Mouse (Mus musculus) heart, embryonic 12.5 days (tissue): ENCODE results near the gene Mvp. TPM values are rescaled to one million over a fixed set of nuclear protein-coding genes. Genes with fewer than 3 reads are reported as not detected.
A peak's percentile ranks its signal among the peaks of the same experiment; 100 is the strongest.

Experiments used
- ATAC-seq: fragments of 200-750 bp; cut with Nextera tagmentation; 2 replicates; pipeline ENCODE4 v1.8.0; 2017; ENCODE audit warnings: moderate TSS enrichment, moderate library complexity; ENCODE audit not compliant: insufficient number of reproducible peaks, low FRiP score
- H3K27ac ChIP-seq: fragments of 300-500 bp; sonication (generic); 2 replicates; pipeline ENCODE4 v1.5.1; 2016; ENCODE audit warnings: mild to moderate bottlenecking, moderate library complexity; ENCODE audit not compliant: poor library complexity, severe bottlenecking
- H3K27me3 ChIP-seq: fragments of 300-500 bp; sonication (generic); replicated peaks from 2 replicates; pipeline ENCODE4 v1.6.1; 2016; ENCODE audit warnings: mild to moderate bottlenecking, moderate library complexity
- H3K36me3 ChIP-seq: fragments of 300-500 bp; sonication (generic); 2 replicates; pipeline ENCODE4 v1.6.1; 2016; ENCODE audit warnings: mild to moderate bottlenecking, moderate library complexity
- H3K4me1 ChIP-seq: fragments of 300-500 bp; sonication (generic); replicated peaks from 2 replicates; pipeline ENCODE4 v1.6.1; 2016; ENCODE audit warnings: mild to moderate bottlenecking
- H3K4me2 ChIP-seq: fragments of 300-500 bp; sonication (generic); 2 replicates; pipeline ENCODE4 v1.6.1; 2016; ENCODE audit warnings: mild to moderate bottlenecking, moderate library complexity
- H3K4me3 ChIP-seq: fragments of 300-500 bp; sonication (generic); 2 replicates; pipeline ENCODE4 v1.5.1; 2016; ENCODE audit warnings: mild to moderate bottlenecking
- H3K9ac ChIP-seq: fragments of 300-500 bp; sonication (generic); 2 replicates; pipeline ENCODE4 v1.6.1; 2016; ENCODE audit warnings: mild to moderate bottlenecking, moderate library complexity
- H3K9me3 ChIP-seq: fragments of 300-500 bp; sonication (generic); replicated peaks from 2 replicates; pipeline ENCODE4 v1.6.1; 2016; ENCODE audit warnings: mild to moderate bottlenecking, moderate library complexity
- WGBS: fragments of 180-500 bp; shearing (Covaris S2); methylation state at CpG from one replicate; pipeline ENCODE4 v1.1.7; 2016; 5-methylcytosine and 5-hydroxymethylcytosine counted together
- polyA plus RNA-seq: library from polyadenylated mRNA; unstranded; fragments of >200 nt; fragmentation: Nextera tagmentation; extraction: Ambion mirVana; gene quantifications from 2 replicates; pipeline ENCODE4 v1.2.1, GENCODE M21; 2016

The Mvp gene
- polyA plus RNA-seq, 1 experiment from 2014 or later, result 12.0 TPM

GRCm38 (mm10) chr7:126963548-126964286, 50.7 kb downstream of the Mvp start:
- no peaks in the 10 kb centered on the region for H3K9me3 ChIP-seq
- H3K27ac ChIP-seq, result no peak overlapping the region
- no peak overlapping the region for H3K4me3 ChIP-seq
- H3K36me3 ChIP-seq, result no peaks in the 10 kb centered on the region
- no peaks in the 10 kb centered on the region for H3K4me1 ChIP-seq
- 23% methylated on average over 19 of the region's 19 CpGs for WGBS
- H3K27me3 ChIP-seq, result peaks cover 36% of the 10 kb centered on the region
- ATAC-seq, result no peak
- H3K4me2 ChIP-seq, result 0 out of 2 replicates have a peak overlapping the region, but pooled peaks have one; percentile 19
- 0 out of 2 replicates have a peak overlapping the region, but pooled peaks have one; percentile 13 for H3K9ac ChIP-seq

- H3K9ac ChIP-seq, result no peak overlapping the region
- WGBS, result 82% methylated on average over 4 of the region's 4 CpGs
- H3K4me1 ChIP-seq, result no peaks in the 10 kb centered on the region
Measured at GRCm38 (mm10) chr7:126961965-126962364, 52.5 kb downstream of the Mvp start.

GRCm38 (mm10) chr7:126961095-126961494, 53.3 kb downstream of the Mvp start:
- no peaks in the 10 kb centered on the region for H3K9me3 ChIP-seq
- H3K36me3 ChIP-seq, result no peaks in the 10 kb centered on the region
- H3K4me1 ChIP-seq, result no peaks in the 10 kb centered on the region
- peaks cover 45% of the 10 kb centered on the region for H3K27me3 ChIP-seq
- H3K27ac ChIP-seq, result no peak overlapping the region
- no peak overlapping the region for H3K4me2 ChIP-seq
- H3K9ac ChIP-seq, result no peak overlapping the region
- no peak for ATAC-seq
- no peak overlapping the region for H3K4me3 ChIP-seq
- 79% methylated on average over 5 of the region's 5 CpGs for WGBS

More at GRCm38 (mm10) chr7:126961965-126962364, 52.5 kb downstream of the Mvp start:
- peaks cover 41% of the 10 kb centered on the region for H3K27me3 ChIP-seq
- no peaks in the 10 kb centered on the region for H3K9me3 ChIP-seq
- no peak for ATAC-seq
- H3K4me2 ChIP-seq, result no peak overlapping the region
- no peaks in the 10 kb centered on the region for H3K36me3 ChIP-seq
- no peak overlapping the region for H3K4me3 ChIP-seq
- H3K27ac ChIP-seq, result no peak overlapping the region

DNA sequence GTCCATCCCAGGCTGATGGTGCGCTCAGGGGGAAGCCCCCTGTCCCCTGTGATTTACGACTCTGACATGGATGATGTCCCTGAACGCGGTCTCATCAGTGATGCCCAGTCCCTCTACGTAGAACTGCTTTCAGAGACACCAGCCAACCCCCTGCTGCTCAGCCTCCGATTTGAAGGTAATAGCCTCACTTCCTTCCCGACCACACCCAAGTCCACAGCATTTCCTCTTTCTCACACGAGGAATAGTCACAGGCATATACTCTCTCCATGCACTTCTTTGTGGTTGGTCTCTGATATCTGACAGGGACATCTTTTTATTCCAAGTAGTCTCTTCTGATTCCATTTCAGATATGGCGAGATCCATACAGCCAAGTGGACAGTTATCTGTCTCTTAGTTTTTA, 54.6 kb downstream of the Mvp start:
- H3K9me3 ChIP-seq, result no peaks in the 10 kb centered on the region
- H3K4me2 ChIP-seq, result no peak overlapping the region
- H3K4me1 ChIP-seq, result no peaks in the 10 kb centered on the region
- H3K36me3 ChIP-seq, result no peaks in the 10 kb centered on the region
- 60% methylated on average over 9 of the region's 9 CpGs for WGBS
- H3K27me3 ChIP-seq, result peaks cover 49% of the 10 kb centered on the region
- ATAC-seq, result no peak
- H3K27ac ChIP-seq, result no peak overlapping the region
- H3K4me3 ChIP-seq, result no peak overlapping the region
- H3K9ac ChIP-seq, result no peak overlapping the region

- Histone ChIP-seq H3K9ac (no peak overlapping the region), H3K4me1 (peaks cover 5% of the 10 kb centered on the region), H3K36me3 (no peaks in the 10 kb centered on the region), H3K9me3 (no peaks in the 10 kb centered on the region), H3K27ac (no peak overlapping the region), H3K4me2 (no peak overlapping the region), H3K4me3 (no peak overlapping the region), H3K27me3 (peaks cover 55% of the 10 kb centered on the region)
- 53% methylated on average over 3 of the region's 3 CpGs for WGBS
- ATAC-seq, result no peak
Measured at GRCm38 (mm10) chr7:126955125-126955524, 59.3 kb downstream of the Mvp start.

DNA sequence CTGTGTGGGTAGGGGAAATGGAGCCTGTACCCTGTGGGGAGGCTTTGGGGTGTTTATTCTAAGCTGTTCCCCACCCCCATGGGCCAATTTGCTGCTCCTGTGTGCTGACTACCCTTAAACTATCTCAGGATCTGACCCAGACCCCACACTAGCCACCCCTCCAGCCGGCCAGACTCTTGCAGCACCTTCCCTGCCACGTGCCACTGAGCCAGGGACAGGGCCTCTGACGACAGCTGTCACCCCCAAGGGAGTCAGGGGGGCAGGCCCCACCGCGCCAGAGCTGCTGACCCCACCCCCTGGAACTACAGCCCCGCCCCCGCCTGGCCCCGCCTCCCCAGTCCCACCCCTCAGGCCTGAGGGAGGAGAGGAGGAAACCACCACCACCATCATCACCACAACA, 61.8 kb downstream of the Mvp start:
- Histone ChIP-seq H3K4me1 (peaks cover 14% of the 10 kb centered on the region), H3K27me3 (peaks cover 65% of the 10 kb centered on the region), H3K4me3 (no peak overlapping the region), H3K4me2 (no peak overlapping the region), H3K27ac (no peak overlapping the region), H3K36me3 (no peaks in the 10 kb centered on the region), H3K9ac (no peak overlapping the region), H3K9me3 (no peaks in the 10 kb centered on the region)
- no peak for ATAC-seq
- 0% methylated on average over 8 of the region's 8 CpGs for WGBS

- no peaks in the 10 kb centered on the region for H3K9me3 ChIP-seq
- no peak overlapping the region for H3K27ac ChIP-seq
- H3K4me1 ChIP-seq, result peaks cover 14% of the 10 kb centered on the region
- no peak overlapping the region for H3K4me3 ChIP-seq
- H3K36me3 ChIP-seq, result no peaks in the 10 kb centered on the region
- no peak for ATAC-seq
- no peak overlapping the region for H3K9ac ChIP-seq
- WGBS, result 15% methylated on average over 4 of the region's 4 CpGs
- no peak overlapping the region for H3K4me2 ChIP-seq
- peaks cover 63% of the 10 kb centered on the region for H3K27me3 ChIP-seq
Measured at GRCm38 (mm10) chr7:126951741-126952140, 62.7 kb downstream of the Mvp start.

DNA sequence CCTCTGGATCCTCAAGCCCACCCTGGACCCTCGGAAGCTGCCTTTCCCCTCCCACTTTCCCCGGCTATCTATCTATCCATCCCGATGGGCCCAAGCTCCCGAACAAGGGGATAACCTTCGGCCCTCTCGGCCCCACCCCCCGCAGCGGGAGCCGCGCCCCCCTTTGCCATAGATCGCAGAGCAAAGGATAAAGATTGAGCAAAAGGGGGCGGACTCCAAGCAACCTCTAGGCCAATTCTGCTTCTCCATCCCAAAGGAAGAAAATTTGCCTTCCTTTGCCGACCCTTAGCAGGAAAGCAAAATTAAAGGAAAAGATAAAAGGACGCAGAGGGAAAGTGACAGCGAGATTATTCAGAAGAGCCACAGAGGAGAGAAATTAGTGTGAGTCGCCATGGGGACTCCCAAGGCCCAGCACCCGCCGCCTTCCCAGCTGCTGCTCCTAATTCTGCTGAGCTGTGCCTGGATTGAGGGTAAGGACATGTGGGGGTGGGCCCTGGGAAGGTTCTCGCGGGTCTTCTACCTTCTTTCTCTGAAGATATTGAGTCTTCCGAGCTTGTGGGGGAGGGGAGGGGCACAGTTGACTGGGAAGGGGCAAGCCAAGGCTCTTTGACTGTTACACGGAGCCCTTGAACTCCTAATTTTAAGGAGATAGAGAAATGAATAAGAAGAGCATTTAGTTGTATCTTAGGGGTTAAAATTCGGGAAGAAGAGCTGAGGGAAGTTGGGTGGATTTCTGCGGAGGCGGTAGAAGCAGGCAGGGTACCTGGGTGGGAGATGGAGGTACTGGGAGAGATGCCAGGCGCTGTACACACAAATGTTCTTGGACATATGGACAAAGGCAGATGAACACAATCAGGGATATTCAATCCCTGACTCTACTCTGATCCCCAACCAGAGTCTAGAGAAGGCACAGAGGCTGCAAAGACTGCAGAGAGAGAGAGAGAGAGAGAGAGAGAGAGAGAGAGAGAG, 63.5 kb downstream of the Mvp start:
- Histone ChIP-seq H3K36me3 (no peaks in the 10 kb centered on the region; the same call in 1 of the 2 replicates), H3K4me2 (peak overlapping the region; percentile 99; the same call in 1 of the 2 replicates), H3K4me3 (0 out of 2 replicates have a peak overlapping the region, but pooled peaks have one; percentile 9), H3K9ac (no peak overlapping the region), H3K27ac (no peak overlapping the region), H3K9me3 (no peaks in the 10 kb centered on the region), H3K4me1 (peaks cover 14% of the 10 kb centered on the region), H3K27me3 (peaks cover 62% of the 10 kb centered on the region)
- 5% methylated on average over 26 of the region's 26 CpGs for WGBS
- ATAC-seq, result no peak

DNA sequence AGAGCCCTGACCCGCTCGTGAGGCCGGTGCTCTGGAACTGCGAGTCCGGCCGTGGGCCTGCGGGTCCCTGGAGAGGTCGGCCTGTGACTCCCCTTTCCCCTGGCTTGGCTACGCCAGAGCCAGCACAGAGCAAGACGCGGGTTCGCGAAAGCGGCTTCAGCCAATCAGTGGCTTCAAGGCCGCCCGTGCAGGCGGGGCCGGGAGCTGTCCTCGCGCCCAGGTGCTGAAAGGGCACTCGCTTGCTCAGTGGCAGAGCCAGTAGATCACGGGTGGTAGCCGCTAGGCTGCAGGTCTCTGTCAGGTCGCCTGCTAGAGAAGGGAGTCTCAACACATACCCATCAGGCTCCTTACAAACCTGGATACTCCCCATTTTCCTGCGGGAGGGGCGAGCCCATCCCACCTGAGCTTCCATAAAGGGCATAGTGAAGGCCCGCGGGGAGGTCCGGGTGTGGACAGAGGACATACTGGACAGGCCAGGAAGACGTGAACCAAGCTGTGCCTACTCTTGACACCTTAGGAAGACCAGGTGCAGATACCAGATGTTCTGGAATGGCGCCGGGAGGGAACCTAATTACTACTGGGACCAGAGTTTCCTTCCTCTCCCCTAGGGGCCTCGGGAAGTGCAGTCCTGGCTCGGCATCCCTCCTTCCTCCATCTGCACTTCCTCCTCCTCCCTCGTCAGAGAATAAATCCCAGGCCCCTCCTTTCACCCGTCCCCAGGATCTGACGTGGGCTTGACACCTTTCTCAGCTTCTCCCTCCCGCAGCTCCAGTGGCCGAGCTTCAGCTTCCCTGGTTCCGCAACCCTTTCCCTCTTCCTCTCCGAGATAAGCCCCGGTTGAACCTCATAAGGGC, 64.4 kb downstream of the Mvp start, which contains the start of gene Sez6l2:
Gene Sez6l2, plus strand, starts transcription at position 771 of the 854 bp plus-strand sequence.
- Histone ChIP-seq H3K27ac (no peak within 1 kb of the TSS), H3K9me3 (no peaks in the 10 kb centered on the region), H3K4me1 (peaks cover 14% of the 10 kb centered on the region), H3K4me3 (peak within 1 kb of the TSS; percentile 48), H3K9ac (peak within 1 kb of the TSS; percentile 48), H3K36me3 (peaks cover 3% of the 10 kb centered on the region), H3K4me2 (peak within 1 kb of the TSS; percentile 99), H3K27me3 (peaks cover 58% of the 10 kb centered on the region)
- ATAC-seq, result peak; percentile 85
- 1% methylated on average over 42 of the region's 42 CpGs for WGBS

DNA sequence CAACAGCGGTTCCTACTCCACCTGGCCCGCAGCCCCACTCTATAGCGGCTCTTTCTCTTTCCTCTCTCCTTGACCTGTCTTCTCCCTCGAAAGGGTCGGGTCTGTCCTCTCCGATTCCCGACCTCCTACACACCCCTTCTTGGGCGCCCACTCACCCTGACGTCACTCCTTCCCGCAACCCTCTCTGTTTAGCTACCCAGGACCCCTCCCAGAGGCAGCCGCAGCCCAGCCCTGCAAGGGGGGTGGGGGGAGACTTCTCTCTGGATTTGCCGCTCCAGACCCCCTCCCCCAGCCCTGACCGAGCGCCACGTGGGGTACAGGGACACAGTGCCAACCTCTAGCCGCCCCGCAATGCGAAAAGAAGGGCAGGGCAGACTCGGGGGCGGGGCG, 65.0 kb downstream of the Mvp start, which contains the start of gene Asphd1:
Gene Asphd1, minus strand, starts transcription at position 180 of the 390 bp plus-strand sequence.
- Histone ChIP-seq H3K4me3 (peak within 1 kb of the TSS; percentile 48), H3K4me1 (peaks cover 14% of the 10 kb centered on the region), H3K27ac (no peak within 1 kb of the TSS), H3K9ac (peak within 1 kb of the TSS; percentile 48), H3K9me3 (no peaks in the 10 kb centered on the region), H3K4me2 (peak within 1 kb of the TSS; percentile 99), H3K27me3 (peaks cover 57% of the 10 kb centered on the region), H3K36me3 (peaks cover 9% of the 10 kb centered on the region)
- ATAC-seq, result no peak; the same call in 1 of the 2 replicates
- under 1% methylated on average over 21 of the region's 21 CpGs for WGBS
